Mouse (Mus musculus): ENCODE data around the gene Apobec3. TPM values are rescaled to one million over a fixed set of nuclear protein-coding genes. Genes with fewer than 3 reads are reported as not detected.

The Apobec3 gene
- polyA plus RNA-seq, 1 experiment from 2014 or later, result 25.3 TPM

GRCm38 (mm10) chr15:79958418-79958817 lies 67.0 kb downstream of the Apobec3 start:
- no peak for ATAC-seq (ENCODE audit: low FRiP score, low TSS enrichment)
- H3K9me3 ChIP-seq (ENCODE audit: control insufficient read depth, low read length), result no peaks in the 10 kb centered on the region
- no peak overlapping the region for H3K27ac ChIP-seq (ENCODE audit: low read depth, low read length)
- no peak overlapping the region for H3K4me2 ChIP-seq (replicated peaks; ENCODE audit: low read depth, low read length)
- H3K9ac ChIP-seq (ENCODE audit: low read depth, low read length), result no peak overlapping the region
- H3K27me3 ChIP-seq (ENCODE audit: control insufficient read depth, insufficient read depth, low read length), result no peaks in the 10 kb centered on the region
- no peaks in the 10 kb centered on the region for H3K36me3 ChIP-seq (ENCODE audit: control insufficient read depth, insufficient read depth, low read length)
- no peak overlapping the region for H3K4me3 ChIP-seq (ENCODE audit: low read length)
- WGBS, result 52% methylated on average over 3 of the region's 3 CpGs
- H3K4me1 ChIP-seq (ENCODE audit: control insufficient read depth, insufficient read depth, low read length), result no peaks in the 10 kb centered on the region

- 51% methylated on average over 9 of the region's 9 CpGs for WGBS
- Histone ChIP-seq H3K36me3 (ENCODE audit: control insufficient read depth, insufficient read depth, low read length) (no peaks in the 10 kb centered on the region), H3K4me2 (replicated peaks; ENCODE audit: low read depth, low read length) (no peak overlapping the region), H3K27me3 (ENCODE audit: control insufficient read depth, insufficient read depth, low read length) (no peaks in the 10 kb centered on the region), H3K27ac (ENCODE audit: low read depth, low read length) (no peak overlapping the region), H3K4me3 (ENCODE audit: low read length) (no peak overlapping the region), H3K9me3 (ENCODE audit: control insufficient read depth, low read length) (no peaks in the 10 kb centered on the region), H3K4me1 (ENCODE audit: control insufficient read depth, insufficient read depth, low read length) (no peaks in the 10 kb centered on the region), H3K9ac (ENCODE audit: low read depth, low read length) (no peak overlapping the region)
- peak; percentile 70 for ATAC-seq (ENCODE audit: low FRiP score, low TSS enrichment)
These were observed 70.0 kb downstream of the Apobec3 start for GRCm38 (mm10) chr15:79961366-79961921.

- WGBS, result 85% methylated on average over 18 of the region's 18 CpGs
- H3K4me3 ChIP-seq (ENCODE audit: low read length), result no peak overlapping the region
- no peak overlapping the region for H3K9ac ChIP-seq (ENCODE audit: low read depth, low read length)
- H3K9me3 ChIP-seq (ENCODE audit: control insufficient read depth, low read length), result no peaks in the 10 kb centered on the region
- H3K27me3 ChIP-seq (ENCODE audit: control insufficient read depth, insufficient read depth, low read length), result no peaks in the 10 kb centered on the region
- no peaks in the 10 kb centered on the region for H3K4me1 ChIP-seq (ENCODE audit: control insufficient read depth, insufficient read depth, low read length)
- H3K4me2 ChIP-seq (replicated peaks; ENCODE audit: low read depth, low read length), result no peak overlapping the region
- ATAC-seq (ENCODE audit: low FRiP score, low TSS enrichment), result no peak
- H3K36me3 ChIP-seq (ENCODE audit: control insufficient read depth, insufficient read depth, low read length), result no peaks in the 10 kb centered on the region
- no peak overlapping the region for H3K27ac ChIP-seq (ENCODE audit: low read depth, low read length)
These were observed 71.2 kb downstream of the Apobec3 start for GRCm38 (mm10) chr15:79962661-79963060.

- Histone ChIP-seq H3K27ac (ENCODE audit: low read depth, low read length) (no peak overlapping the region), H3K4me2 (replicated peaks; ENCODE audit: low read depth, low read length) (no peak overlapping the region), H3K4me1 (ENCODE audit: control insufficient read depth, insufficient read depth, low read length) (no peaks in the 10 kb centered on the region), H3K9me3 (ENCODE audit: control insufficient read depth, low read length) (no peaks in the 10 kb centered on the region), H3K9ac (ENCODE audit: low read depth, low read length) (no peak overlapping the region), H3K4me3 (ENCODE audit: low read length) (no peak overlapping the region), H3K36me3 (ENCODE audit: control insufficient read depth, insufficient read depth, low read length) (no peaks in the 10 kb centered on the region), H3K27me3 (ENCODE audit: control insufficient read depth, insufficient read depth, low read length) (no peaks in the 10 kb centered on the region)
- ATAC-seq (ENCODE audit: low FRiP score, low TSS enrichment), result no peak
- WGBS, result 92% methylated on average over 7 of the region's 7 CpGs
These were observed 72.9 kb downstream of the Apobec3 start for GRCm38 (mm10) chr15:79964376-79964775.

Other genes with a start within 250 kb of the Apobec3 start
- 1.6 and 2.7 TPM in 2 replicates for gene Fam227a, start 232.7 kb upstream of the Apobec3 start, polyA plus RNA-seq (2014; fragmentation: Nextera tagmentation; extraction: Ambion mirVana)
- 52.4 and 56.0 TPM in 2 replicates for gene Cby1, start 232.5 kb upstream of the Apobec3 start, polyA plus RNA-seq (2014; fragmentation: Nextera tagmentation; extraction: Ambion mirVana)
- gene Tomm22, start 220.8 kb upstream of the Apobec3 start, polyA plus RNA-seq (2014; fragmentation: Nextera tagmentation; extraction: Ambion mirVana), result 274 and 346 TPM in 2 replicates
- gene Josd1, start 203.7 kb upstream of the Apobec3 start, polyA plus RNA-seq (2014; fragmentation: Nextera tagmentation; extraction: Ambion mirVana), result 11.9 and 13.0 TPM in 2 replicates
- gene Gtpbp1, start 200.8 kb upstream of the Apobec3 start, polyA plus RNA-seq (2014; fragmentation: Nextera tagmentation; extraction: Ambion mirVana), result 20.3 and 31.6 TPM in 2 replicates
- gene Sun2, start 149.1 kb upstream of the Apobec3 start, polyA plus RNA-seq (2014; fragmentation: Nextera tagmentation; extraction: Ambion mirVana), result 5.1 and 6.9 TPM in 2 replicates
- gene Dnal4, start 113.8 kb upstream of the Apobec3 start, polyA plus RNA-seq (2014; fragmentation: Nextera tagmentation; extraction: Ambion mirVana), result 60.1 and 61.6 TPM in 2 replicates
- gene Nptxr, start 86.9 kb upstream of the Apobec3 start, polyA plus RNA-seq (2014; fragmentation: Nextera tagmentation; extraction: Ambion mirVana), result 0.50 and 1.8 TPM in 2 replicates
- gene Npcd, start 57.4 kb upstream of the Apobec3 start, polyA plus RNA-seq (2014; fragmentation: Nextera tagmentation; extraction: Ambion mirVana), result 0.22 TPM in 1 of 2 replicates, not detected in the other
- 22.4 and 28.6 TPM in 2 replicates for gene Cbx6, start 57.0 kb upstream of the Apobec3 start, polyA plus RNA-seq (2014; fragmentation: Nextera tagmentation; extraction: Ambion mirVana)
- 1.5 and 2.0 TPM in 2 replicates for gene Cbx7, start 79.5 kb downstream of the Apobec3 start, polyA plus RNA-seq (2014; fragmentation: Nextera tagmentation; extraction: Ambion mirVana)
- 5.0 and 5.8 TPM in 2 replicates for gene Pdgfb, start 123.3 kb downstream of the Apobec3 start, polyA plus RNA-seq (2014; fragmentation: Nextera tagmentation; extraction: Ambion mirVana)
- gene Syngr1, start 199.7 kb downstream of the Apobec3 start, polyA plus RNA-seq (2014; fragmentation: Nextera tagmentation; extraction: Ambion mirVana), result 9.5 and 11.9 TPM in 2 replicates
- gene Rpl3, start 200.2 kb downstream of the Apobec3 start, polyA plus RNA-seq (2014; fragmentation: Nextera tagmentation; extraction: Ambion mirVana), result 1,350 and 1,409 TPM in 2 replicates
- 25.3 and 35.2 TPM in 2 replicates for gene Tab1, start 241.5 kb downstream of the Apobec3 start, polyA plus RNA-seq (2014; fragmentation: Nextera tagmentation; extraction: Ambion mirVana)